Mouse (Mus musculus) c-Kit-positive CD71-negative TER-119-negative erythroid progenitor cells, embryonic 14.5 days (primary cell): ENCODE measurements around the gene Arl3.

Source experiments
- DNase-seq: peaks from one replicate; pipeline ENCODE4 v3.0.0-alpha.2; 2013; ENCODE audit warnings: low read depth

The Arl3 gene

DNA sequence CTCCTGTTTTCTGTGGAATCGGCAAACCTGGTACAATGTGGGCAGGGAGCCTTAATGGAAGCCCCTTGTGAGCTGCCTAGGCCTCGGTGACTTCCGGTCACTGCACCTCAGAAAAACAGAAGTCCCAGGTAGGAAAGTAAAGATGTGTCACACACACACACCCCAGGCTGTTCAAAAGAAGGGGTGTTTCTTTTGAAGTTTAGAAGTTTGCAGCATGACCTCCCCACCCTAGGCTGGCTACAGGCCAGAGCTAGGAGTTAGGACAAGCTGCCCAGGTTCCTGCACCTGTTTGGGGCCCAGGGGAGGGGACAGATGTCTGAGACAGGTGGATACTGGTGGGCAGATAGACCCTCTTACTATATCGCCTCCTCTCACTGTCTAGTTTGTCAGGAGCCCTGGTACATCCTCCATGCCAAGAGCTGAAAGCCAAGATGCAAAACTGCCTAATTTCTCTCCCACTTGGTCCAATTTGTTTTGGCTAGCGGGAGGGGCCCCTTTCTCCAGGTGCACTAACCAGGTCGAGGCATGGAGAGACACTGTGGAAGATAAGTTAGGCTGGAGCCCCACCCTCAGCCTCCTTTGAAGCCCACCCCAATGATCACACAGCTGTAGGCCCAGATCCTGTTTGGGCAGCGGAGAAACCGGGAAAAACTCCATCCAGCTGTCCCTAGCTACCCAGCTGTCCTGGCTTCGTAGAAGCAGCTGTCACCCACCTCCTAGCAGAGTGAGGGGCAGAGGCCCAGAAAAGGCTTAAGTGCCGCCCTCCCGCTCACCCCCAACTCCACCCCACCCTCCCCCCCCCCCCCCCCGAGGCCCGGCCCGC is 55.3 kb downstream of the Arl3 start:
- no peak for DNase-seq

DNA sequence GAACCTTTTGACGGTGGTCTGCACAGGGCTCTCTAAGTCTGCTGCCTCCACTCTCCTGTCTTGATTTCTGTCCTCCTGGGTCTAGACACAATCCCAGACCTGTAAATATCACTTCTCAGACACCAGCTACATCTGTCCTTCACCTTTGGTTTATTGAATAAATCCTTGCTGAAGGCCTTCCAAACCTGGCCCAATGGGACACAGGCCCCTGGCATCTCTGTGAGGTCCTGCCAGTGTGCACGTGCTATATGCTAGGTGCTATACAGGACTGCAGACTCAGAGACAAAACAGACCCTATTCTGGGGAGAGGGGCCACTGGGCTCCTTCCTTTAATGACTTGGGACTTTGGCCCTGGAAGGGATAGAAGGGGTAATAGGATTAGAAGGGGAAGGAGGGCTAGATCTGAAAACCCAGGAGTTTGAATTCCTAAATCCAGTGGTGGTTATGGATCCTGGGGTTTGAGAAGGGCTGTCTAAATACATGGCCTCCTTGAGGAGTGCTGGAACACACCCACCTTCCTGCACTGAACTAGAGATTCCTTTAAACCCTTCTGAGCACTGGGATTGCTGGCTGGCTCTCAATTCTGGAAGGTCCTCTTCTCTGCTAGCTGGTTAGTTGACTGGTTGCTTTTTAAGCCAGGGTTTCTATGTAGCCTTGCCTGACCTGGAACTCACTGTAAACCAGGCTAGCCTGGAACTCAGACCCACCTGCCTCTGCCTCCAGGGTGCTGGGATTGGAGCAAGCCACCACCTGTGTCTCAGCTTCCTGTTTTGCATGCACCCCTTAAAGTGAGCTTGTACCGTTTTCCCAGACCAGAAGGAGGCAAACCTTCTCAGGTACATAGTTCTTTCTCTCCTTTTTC is 56.1 kb downstream of the Arl3 start:
- no peak for DNase-seq

DNA sequence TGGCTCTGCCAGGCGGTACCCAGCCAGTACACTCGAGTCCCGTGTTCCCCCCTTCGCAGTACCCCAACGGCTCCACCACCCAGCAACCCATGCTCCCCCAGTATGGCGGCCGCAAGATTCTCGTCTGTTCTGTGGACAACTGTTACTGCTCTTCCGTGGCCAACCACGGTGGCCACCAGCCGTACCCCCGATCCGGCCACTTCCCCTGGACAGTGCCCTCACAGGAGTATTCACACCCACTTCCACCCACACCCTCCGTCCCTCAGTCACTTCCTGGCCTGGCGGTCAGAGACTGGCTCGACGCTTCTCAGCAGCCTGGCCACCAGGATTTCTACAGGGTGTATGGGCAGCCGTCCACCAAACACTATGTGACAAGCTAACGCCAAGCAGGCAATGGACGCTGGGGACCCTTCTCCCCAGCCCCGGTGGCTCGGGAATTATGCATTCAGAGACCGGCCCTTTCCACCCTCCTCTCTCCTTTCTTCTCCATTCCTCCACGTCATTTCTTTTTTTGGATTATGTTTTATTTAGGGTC is 57.6 kb downstream of the Arl3 start:
- no peak for DNase-seq

DNA sequence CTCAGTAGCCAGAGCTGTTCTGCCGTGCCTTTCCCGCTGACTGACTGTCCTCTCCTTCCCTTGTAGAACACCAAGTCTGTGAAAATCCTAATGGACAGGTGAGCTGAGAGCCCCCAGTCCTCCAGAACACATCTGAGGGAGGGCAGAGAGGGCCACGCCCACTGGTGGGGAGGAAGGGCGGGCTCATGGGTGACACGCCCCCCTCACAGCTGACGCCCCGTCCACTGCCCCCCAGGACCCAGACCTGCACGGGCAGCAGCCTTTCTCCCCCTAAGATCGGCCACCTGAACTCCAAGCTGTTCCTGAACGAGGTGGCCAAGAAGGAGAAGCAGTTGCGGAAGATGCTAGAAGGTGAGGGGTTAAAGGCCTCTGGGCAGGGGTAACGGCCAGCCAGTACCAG is 58.6 kb downstream of the Arl3 start:
- no peak for DNase-seq

DNA sequence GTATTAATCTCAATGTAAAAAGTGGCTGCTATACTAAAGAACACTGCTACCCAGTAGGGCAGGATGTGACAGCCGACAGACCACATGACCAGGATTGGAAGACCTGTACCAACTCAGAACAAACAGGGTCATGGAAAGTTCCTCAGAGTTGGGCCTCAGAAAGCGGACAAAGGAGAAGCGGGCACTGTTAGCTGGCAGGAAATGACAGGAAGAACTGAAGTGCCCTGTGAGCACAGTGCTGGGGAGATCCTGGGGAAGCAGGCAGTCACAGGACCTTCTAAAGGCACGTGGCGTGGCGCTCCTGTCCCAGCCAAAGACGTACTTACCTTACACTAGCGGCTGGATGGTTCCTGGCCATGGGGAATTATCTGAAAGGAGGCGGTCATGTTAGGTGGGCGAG is 61.7 kb downstream of the Arl3 start:
- no peak for DNase-seq

DNA sequence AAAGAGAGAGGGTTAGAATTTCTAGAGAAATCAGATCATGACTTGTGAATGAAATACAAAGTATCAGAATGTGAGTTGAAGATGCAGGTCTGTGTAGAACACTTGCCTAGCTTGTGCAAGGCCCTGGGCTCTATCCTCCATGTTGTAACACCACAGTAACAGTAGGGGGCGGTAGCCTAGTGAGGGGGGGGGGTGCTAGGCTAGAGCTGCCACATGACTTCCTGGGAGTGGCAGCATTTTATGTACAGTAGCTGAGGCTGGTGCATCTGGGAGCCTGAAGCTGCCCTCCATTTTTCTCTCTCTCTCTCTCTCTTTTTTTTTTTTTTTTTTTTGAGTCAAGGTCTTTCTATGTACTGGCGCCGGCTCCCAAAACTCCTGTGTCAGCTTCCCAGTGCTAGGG is 62.2 kb downstream of the Arl3 start:
- DNase-seq: no peak

DNA sequence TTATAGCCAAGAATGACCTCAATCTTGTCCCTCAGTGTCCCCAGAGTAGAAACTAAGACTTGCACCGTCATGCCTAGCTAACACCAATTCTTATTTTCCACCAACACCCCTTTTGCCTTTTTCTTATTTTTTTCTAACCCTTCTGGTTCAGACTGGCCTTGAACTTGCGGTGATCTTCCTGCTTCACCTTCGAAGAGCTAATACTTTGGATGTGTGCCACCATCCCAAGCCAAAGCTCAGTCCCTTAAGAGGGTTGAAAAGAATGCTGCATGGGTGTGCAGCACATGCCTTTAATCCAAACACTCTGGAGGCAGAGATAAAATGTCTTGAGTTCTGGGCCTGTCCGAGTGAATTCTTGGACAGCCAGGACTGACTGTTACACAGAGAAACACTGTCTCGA is 62.6 kb downstream of the Arl3 start:
- no peak for DNase-seq

DNA sequence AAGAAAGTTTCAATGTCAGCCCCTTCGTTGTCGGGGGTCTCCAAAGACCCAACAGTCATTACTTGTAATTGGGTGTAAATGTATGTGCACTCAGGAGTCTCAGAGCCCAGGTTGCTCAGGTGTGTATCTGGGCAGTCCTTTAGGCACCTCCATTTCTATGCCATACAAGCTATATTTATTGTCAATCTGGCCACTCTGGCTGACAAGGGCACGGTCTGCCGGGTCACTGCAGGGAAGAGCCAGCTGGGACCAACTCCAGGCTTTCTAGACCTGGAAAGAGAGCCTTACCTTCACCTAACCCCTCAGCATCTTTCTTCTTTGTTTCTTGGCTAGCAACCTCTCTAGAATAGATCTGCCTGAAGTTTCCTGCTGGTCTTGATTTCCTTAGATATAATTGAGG is 63.3 kb downstream of the Arl3 start:
- DNase-seq: no peak

DNA sequence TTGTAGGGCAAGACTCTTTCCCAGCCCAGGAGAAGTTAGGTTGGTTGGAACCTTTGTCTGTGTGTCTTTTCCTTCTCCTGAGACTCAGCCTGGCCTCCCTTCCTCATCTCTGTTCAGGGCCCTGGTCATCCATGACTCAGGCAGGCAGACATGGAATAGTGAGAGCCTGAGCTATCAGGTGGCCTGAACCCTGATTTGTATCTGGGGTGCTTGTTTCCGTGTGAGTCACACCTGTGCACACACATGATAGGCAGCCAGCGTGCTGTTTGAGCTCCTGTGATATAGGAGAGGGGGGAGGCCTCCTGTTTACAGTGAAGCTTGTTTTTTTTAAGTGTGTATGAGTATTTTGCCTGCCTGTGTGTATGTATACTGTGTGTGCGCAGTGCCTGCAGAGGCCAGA is 63.8 kb downstream of the Arl3 start:
- no peak for DNase-seq

DNA sequence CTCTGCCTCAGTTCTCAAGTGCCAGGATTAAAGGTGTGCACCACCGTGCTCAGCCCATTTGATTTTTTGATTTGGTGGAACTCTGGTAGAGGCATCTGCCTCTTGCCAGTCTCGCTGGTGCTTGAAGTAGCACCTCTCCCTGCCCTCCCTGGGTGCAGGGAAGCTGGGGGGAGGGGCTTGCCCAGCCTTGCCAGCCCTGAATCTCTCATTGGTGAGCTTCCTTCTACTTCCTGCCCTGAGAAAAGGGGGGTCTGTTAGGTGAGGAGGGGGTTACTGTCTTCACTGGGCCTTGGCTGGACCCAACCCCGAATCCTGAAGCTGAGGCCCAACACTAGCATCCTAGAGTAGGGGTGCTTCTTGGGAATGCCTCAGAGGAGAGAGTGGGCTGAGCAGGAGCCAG is 64.3 kb downstream of the Arl3 start:
- no peak for DNase-seq

DNA sequence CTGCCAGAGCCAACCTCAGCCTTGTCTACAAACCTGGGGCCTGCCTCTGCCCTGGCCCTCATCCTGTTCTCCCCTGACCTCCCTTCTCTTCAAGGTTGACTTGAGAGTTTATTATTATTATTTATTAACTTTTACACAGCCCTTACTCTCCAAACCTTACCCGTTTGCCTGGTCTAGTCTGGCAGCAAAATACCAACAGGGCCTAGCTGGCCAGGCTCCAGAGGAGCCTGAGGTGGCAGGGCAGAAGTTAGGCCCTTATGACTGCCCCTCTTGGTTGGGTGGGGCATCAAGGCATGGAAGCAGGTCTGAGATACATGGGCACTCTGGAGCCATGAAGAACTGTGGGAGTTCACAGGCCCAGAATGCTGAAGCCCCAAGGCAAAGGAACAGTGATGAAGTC is 65.2 kb downstream of the Arl3 start:
- DNase-seq: no peak

DNA sequence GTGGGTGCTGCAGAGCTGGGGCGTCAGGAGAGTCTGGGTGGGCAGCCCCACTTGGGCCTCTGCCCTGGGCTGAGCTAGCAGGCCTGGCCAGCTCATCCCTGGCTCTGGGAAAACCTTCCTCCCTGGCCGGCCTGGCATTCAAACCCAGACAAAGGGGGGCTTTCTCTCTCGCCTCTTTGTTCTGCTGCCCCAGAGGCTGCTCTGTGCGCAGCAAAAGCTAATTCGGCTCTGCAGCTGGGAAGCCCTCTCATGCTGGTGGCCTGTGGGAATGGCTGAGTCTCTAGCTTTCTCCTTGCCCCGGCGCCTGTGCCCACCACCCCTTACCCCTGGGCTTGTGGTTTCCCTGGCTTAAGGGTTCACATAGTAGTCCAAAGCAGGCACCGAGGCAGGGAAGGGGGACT is 65.8 kb downstream of the Arl3 start:
- no peak for DNase-seq

DNA sequence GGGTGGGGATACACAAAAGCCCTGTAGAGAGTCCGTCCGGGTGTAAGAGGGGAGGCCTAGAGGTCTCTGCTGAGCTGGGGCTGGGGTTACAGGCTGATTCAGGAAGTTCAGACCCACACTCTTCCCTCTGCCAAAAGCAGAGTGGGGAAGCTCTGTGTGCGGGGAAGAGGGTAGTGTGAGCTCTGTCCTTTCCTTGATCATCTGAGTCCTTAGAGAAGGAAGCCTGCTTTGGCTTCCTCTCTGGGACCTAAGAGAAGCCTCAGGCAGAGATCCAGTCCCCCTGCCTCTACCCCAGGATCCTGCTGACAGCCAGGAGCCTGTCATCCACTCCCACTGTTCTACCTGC is 66.7 kb downstream of the Arl3 start:
- no peak for DNase-seq

DNA sequence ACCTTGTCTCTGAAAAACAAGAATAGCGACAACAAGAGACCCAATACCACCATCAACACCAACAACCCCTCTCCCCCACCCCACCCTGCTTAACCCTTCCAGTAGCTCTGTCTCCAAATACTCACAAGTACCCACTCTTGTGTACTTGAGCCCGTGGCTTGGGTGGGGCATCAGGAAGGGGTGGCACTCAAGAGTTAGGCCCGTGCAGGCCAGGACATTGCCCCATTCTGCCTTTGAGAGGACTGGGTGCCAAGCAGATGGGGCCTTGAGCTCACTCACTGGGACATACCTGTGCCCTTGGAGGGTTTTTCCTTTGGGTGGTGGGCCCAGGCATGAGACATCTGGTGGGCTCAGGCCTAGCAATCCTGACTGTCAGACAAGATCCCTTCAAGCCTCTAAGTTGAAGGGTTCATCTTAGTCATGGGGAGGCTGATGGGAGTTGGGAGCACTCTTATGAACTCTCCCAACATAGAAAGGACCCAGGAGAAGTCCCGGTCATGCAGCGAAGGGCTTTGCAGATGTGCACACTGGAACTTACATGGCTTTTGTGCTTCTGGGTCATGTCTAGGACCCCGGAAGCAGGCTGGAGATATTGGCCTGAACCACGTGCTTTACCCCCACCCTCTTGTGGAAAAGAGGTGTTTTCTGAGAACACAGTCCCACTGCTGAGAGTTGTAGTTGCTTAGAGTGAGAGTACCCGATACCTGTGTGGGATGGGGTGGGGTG is 67.2 kb downstream of the Arl3 start:
- DNase-seq: no peak

DNA sequence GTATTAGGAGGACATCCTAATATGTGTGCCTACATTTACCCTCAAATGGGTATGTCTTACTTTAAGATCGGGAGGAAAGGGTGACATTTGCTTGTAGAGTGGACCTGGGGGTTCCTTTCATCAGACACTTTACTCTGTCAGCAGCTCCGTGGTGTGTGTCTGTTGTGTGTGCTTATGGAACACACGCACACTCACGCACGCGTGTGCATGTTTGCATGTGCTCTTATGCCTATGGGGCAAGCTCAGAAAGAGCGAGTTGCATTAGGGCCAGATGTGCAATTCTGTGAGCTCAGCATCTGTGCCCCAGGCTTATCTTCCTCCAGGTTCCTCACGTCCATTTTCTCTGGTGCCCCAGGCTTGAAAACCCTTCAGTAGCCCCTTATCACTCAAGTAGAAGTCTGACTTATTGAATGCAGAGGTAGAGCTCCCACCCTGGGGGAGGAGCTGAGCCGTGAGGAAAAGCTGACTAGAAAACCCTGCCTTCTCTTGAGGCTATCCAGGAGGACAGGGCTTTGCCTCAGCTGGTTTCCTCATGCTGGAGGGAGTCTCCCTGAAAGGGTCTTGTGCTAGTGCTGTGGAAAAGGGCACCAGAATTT is 68.1 kb downstream of the Arl3 start:
- no peak for DNase-seq

DNA sequence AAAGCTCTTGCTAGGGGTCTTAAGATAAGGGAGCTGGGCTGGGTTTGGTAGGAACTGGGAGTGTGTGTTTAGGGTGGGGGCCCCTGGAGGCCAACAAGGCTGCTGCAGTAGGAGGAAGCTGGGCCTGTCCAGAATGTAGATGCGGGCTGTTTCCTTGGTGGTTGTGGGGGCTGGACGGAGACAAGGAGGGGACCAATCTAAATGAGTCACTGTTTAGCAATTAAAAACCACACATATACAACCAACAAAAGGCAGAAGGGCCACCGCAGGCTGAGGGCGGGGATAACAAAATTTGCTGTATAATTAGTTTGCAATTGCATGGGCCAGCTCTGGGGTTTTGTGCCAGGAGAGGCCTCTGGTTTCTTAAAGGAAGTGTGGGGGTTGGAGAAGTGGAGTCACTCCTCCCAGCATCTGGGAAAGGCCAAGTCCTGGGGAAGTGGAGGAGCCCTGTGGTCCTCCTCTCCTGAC is 68.9 kb downstream of the Arl3 start:
- no peak for DNase-seq

DNA sequence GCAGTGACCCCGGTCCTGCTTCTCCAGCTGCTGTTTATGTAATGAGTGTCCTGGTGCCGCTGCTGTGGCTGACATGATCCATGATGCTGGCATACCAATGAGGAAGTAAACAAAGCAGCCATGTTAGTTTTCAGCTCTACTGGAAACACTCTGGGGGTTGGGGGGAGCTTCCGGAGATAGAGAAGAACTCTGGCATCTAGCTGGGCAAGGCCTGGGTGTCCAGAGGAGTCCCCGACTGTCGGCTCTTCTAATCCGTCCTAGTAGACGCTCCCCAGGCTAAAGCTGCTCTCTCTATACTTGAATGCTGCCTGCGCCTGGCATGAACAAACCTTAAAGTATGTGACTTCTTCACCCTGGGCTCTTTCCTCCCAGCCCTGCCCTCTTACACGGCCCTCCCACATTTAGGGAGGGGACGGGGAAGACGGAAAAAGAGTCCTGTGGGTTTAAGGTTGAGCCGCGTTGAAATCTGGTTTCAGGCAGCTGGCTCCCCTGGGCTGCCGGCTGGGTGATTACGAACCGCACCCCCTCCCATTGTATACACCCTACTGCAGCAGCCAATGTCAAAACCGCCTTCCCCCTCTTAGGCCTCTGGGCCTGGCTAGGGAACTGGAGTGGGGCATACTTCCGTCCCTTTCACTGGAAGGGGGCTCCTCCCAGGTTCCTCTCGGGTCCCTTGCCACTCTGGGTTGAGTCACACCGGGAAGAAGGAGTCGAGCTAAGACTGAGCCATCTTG is 69.5 kb downstream of the Arl3 start:
- DNase-seq: peak; percentile 82

DNA sequence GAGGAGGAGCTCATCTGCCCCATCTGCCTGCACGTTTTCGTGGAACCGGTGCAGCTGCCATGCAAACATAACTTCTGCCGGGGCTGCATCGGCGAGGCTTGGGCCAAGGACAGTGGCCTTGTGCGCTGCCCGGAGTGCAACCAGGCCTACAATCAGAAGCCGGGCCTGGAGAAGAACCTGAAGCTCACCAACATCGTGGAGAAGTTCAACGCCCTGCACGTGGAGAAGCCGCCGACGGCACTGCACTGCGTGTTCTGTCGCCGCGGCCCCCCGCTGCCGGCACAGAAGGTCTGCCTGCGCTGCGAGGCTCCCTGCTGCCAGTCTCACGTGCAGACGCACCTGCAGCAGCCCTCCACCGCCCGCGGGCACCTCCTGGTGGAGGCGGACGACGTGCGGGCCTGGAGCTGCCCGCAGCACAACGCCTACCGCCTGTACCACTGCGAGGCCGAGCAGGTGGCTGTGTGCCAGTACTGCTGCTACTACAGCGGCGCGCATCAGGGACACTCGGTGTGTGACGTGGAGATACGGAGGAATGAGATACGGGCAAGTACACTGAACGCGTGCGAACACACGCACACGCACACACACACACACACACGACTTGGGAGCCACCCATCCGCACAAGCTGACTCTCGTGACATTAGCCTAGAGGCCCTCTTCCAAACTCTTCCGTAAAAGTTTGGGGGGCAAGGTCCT is 70.4 kb downstream of the Arl3 start:
- DNase-seq: no peak

DNA sequence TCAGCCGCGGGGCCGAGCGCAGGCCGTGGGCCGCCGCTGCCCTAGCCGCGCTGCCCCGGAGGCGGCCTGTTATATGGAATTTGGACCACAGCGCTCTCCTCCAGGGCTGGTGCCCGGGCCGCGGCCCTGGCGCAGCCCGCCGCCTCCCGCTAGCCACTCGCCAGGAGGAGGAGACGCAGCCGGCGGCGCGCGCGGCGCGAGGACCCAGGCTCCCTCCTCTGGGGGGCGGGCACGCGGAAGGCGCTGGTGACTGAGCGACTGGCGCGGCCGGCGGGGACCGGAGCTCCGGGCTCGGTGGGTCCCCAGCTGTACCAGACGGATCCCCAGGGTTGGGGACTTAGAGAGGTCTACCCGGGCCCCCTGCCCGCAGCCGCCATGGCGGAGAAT is 70.9 kb downstream of the Arl3 start:
- no peak for DNase-seq

DNA sequence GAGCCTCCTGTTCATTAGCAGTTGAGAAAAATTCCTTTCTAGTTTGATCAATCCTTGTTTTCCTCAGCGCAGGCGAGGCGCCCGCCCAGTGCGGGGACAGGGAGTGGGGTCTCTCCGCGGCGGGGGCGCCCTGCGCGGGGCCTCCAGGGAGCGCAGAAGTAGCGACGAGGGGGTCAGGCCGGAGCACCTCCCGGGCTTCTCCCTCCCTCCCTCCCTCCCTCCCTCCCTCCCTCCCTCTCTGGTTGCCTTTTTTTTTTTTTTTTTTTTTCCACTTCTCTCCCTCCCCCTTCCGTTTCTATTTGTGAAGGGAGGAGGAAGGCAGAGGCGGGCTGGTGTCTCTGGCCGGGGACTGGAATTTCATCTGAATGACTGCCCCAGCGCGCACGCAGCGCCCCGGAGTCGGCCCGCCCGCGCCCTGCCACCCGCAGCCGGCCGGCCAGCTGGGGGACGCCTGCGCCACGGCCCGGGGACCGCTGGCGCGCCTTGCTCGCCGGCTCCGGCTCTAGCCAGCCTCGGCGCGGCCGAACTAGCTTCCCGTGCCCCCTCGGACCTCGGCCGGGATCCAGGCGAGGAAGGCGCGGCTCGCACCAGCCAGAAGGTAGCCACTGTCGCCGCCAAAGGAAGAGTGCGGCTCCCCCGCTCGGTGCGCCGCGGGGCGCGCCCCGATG is 71.5 kb downstream of the Arl3 start, which contains the start of gene Trim8:
Trim8 (plus strand) TSS at position 302 of the 668 bp plus-strand sequence.
- no peak for DNase-seq
